Mouse (Mus musculus) embryonic facial prominence, embryonic 12.5 days (tissue): ENCODE measurements around the gene Gm49392. TPM values are rescaled to one million over a fixed set of nuclear protein-coding genes. Genes with fewer than 3 reads are reported as not detected.

ENCODE experiments used
- ATAC-seq: fragments of 200-750 bp; cut with Nextera tagmentation; 2 replicates; pipeline ENCODE4 v1.8.0; 2017; ENCODE audit not compliant: insufficient number of reproducible peaks, insufficient read depth, low FRiP score, low TSS enrichment
- H3K27ac ChIP-seq: fragments of 300-500 bp; sonication (generic); 2 replicates; pipeline ENCODE4 v1.5.1; 2016; ENCODE audit warnings: mild to moderate bottlenecking
- H3K27me3 ChIP-seq: fragments of 300-500 bp; sonication (generic); 2 replicates; pipeline ENCODE4 v1.6.1; 2016; ENCODE audit warnings: mild to moderate bottlenecking, moderate library complexity
- H3K36me3 ChIP-seq: fragments of 300-500 bp; sonication (generic); 2 replicates; pipeline ENCODE4 v1.6.1; 2016; ENCODE audit warnings: mild to moderate bottlenecking
- H3K4me1 ChIP-seq: fragments of 300-500 bp; sonication (generic); 2 replicates; pipeline ENCODE4 v1.6.1; 2016
- H3K4me2 ChIP-seq: fragments of 300-500 bp; sonication (generic); replicated peaks from 2 replicates; pipeline ENCODE4 v1.6.1; 2016; ENCODE audit warnings: mild to moderate bottlenecking, moderate library complexity
- H3K4me3 ChIP-seq: fragments of 300-500 bp; sonication (generic); 2 replicates; pipeline ENCODE4 v1.5.1; 2016; ENCODE audit warnings: mild to moderate bottlenecking
- H3K9ac ChIP-seq: fragments of 300-500 bp; sonication (generic); 2 replicates; pipeline ENCODE4 v1.6.1; 2016; ENCODE audit warnings: mild to moderate bottlenecking, moderate library complexity
- H3K9me3 ChIP-seq: fragments of 300-500 bp; sonication (generic); 2 replicates; pipeline ENCODE4 v1.6.1; 2016; ENCODE audit warnings: mild to moderate bottlenecking, moderate library complexity
- WGBS: fragments of 180-500 bp; shearing (Covaris S2); methylation state at CpG from one replicate; pipeline ENCODE4 v1.1.7; 2016; 5-methylcytosine and 5-hydroxymethylcytosine counted together
- polyA plus RNA-seq: library from polyadenylated mRNA; unstranded; fragments of >200 nt; fragmentation: Nextera tagmentation; extraction: Ambion mirVana; gene quantifications from 2 replicates; pipeline ENCODE4 v1.2.1, GENCODE M21; 2016

Gm49392 gene
- polyA plus RNA-seq, 1 experiment from 2014 or later = not detected

- no peak overlapping the region for H3K4me3 ChIP-seq
- no peaks in the 10 kb centered on the region for H3K27me3 ChIP-seq
- H3K9me3 ChIP-seq = no peaks in the 10 kb centered on the region
- no peaks in the 10 kb centered on the region for H3K4me1 ChIP-seq
- WGBS = 79% methylated on average over 6 of the region's 6 CpGs
- no peak overlapping the region for H3K9ac ChIP-seq
- H3K36me3 ChIP-seq = no peaks in the 10 kb centered on the region
- H3K4me2 ChIP-seq = no peak overlapping the region
- H3K27ac ChIP-seq = no peak overlapping the region
- ATAC-seq = no peak
Measured at GRCm38 (mm10) chr13:60842703-60843102, 54.0 kb downstream of the Gm49392 start.

- H3K36me3 ChIP-seq = no peaks in the 10 kb centered on the region
- no peaks in the 10 kb centered on the region for H3K27me3 ChIP-seq
- H3K9me3 ChIP-seq = no peaks in the 10 kb centered on the region
- no peak overlapping the region for H3K9ac ChIP-seq
- H3K27ac ChIP-seq = no peak overlapping the region
- 76% methylated on average over 2 of the region's 2 CpGs for WGBS
- no peak overlapping the region for H3K4me2 ChIP-seq
- H3K4me1 ChIP-seq = no peaks in the 10 kb centered on the region
- no peak for ATAC-seq
- H3K4me3 ChIP-seq = no peak overlapping the region
Measured at GRCm38 (mm10) chr13:60839353-60839902, 57.3 kb downstream of the Gm49392 start.

GRCm38 (mm10) chr13:60826052-60826451 lies 70.6 kb downstream of the Gm49392 start:
- Histone ChIP-seq H3K9ac (no peak overlapping the region), H3K27ac (no peak overlapping the region), H3K4me3 (no peak overlapping the region), H3K9me3 (no peaks in the 10 kb centered on the region), H3K36me3 (no peaks in the 10 kb centered on the region), H3K4me1 (no peaks in the 10 kb centered on the region), H3K27me3 (no peaks in the 10 kb centered on the region), H3K4me2 (no peak overlapping the region)
- 65% methylated on average over 3 of the region's 3 CpGs for WGBS
- ATAC-seq = no peak

GRCm38 (mm10) chr13:60820486-60821175 lies 76.1 kb downstream of the Gm49392 start:
- H3K9me3 ChIP-seq = no peaks in the 10 kb centered on the region
- H3K27ac ChIP-seq = no peak overlapping the region
- H3K4me1 ChIP-seq = no peaks in the 10 kb centered on the region
- H3K9ac ChIP-seq = no peak overlapping the region
- no peaks in the 10 kb centered on the region for H3K27me3 ChIP-seq
- H3K36me3 ChIP-seq = no peaks in the 10 kb centered on the region
- no peak overlapping the region for H3K4me3 ChIP-seq
- 75% methylated on average over 3 of the region's 3 CpGs for WGBS
- ATAC-seq = no peak
- H3K4me2 ChIP-seq = no peak overlapping the region

GRCm38 (mm10) chr13:60819469-60819868 lies 77.2 kb downstream of the Gm49392 start:
- no peaks in the 10 kb centered on the region for H3K9me3 ChIP-seq
- no peak for ATAC-seq
- H3K9ac ChIP-seq = no peak overlapping the region
- H3K4me3 ChIP-seq = no peak overlapping the region
- no peak overlapping the region for H3K27ac ChIP-seq
- H3K4me1 ChIP-seq = no peaks in the 10 kb centered on the region
- H3K27me3 ChIP-seq = no peaks in the 10 kb centered on the region
- whole genome bisulfite sequencing = 14% methylated on average over 7 of the region's 7 CpGs
- H3K4me2 ChIP-seq = no peak overlapping the region
- H3K36me3 ChIP-seq = no peaks in the 10 kb centered on the region

GRCm38 (mm10) chr13:60813722-60814121 lies 83.0 kb downstream of the Gm49392 start:
- ATAC-seq = no peak
- no peaks in the 10 kb centered on the region for H3K9me3 ChIP-seq
- 67% methylated on average over 1 of the region's 1 CpGs for WGBS
- no peaks in the 10 kb centered on the region for H3K4me1 ChIP-seq
- no peak overlapping the region for H3K9ac ChIP-seq
- H3K36me3 ChIP-seq = no peaks in the 10 kb centered on the region
- no peak overlapping the region for H3K27ac ChIP-seq
- no peak overlapping the region for H3K4me3 ChIP-seq
- no peaks in the 10 kb centered on the region for H3K27me3 ChIP-seq
- no peak overlapping the region for H3K4me2 ChIP-seq

- Histone ChIP-seq H3K36me3 (no peaks in the 10 kb centered on the region), H3K9ac (no peak overlapping the region), H3K9me3 (no peaks in the 10 kb centered on the region), H3K4me3 (no peak overlapping the region), H3K27ac (no peak overlapping the region), H3K4me1 (no peaks in the 10 kb centered on the region), H3K4me2 (no peak overlapping the region), H3K27me3 (no peaks in the 10 kb centered on the region)
- ATAC-seq = no peak
- 84% methylated on average over 6 of the region's 6 CpGs for WGBS
Measured at GRCm38 (mm10) chr13:60812768-60813167, 83.9 kb downstream of the Gm49392 start.

GRCm38 (mm10) chr13:60809690-60810089 lies 87.0 kb downstream of the Gm49392 start:
- no peak overlapping the region for H3K4me3 ChIP-seq
- no peak for ATAC-seq
- no peaks in the 10 kb centered on the region for H3K36me3 ChIP-seq
- H3K27me3 ChIP-seq = no peaks in the 10 kb centered on the region
- no peaks in the 10 kb centered on the region for H3K4me1 ChIP-seq
- no peak overlapping the region for H3K4me2 ChIP-seq
- H3K27ac ChIP-seq = no peak overlapping the region
- H3K9me3 ChIP-seq = no peaks in the 10 kb centered on the region
- no peak overlapping the region for H3K9ac ChIP-seq
- 68% methylated on average over 2 of the region's 2 CpGs for WGBS

- no peaks in the 10 kb centered on the region for H3K36me3 ChIP-seq
- H3K4me3 ChIP-seq = no peak within 1 kb of the TSS
- H3K9ac ChIP-seq = no peak within 1 kb of the TSS
- ATAC-seq = no peak
- H3K27me3 ChIP-seq = no peaks in the 10 kb centered on the region
- 72% methylated on average over 1 of the region's 1 CpGs for WGBS
- no peaks in the 10 kb centered on the region for H3K9me3 ChIP-seq
- H3K4me2 ChIP-seq = no peak within 1 kb of the TSS
- no peaks in the 10 kb centered on the region for H3K4me1 ChIP-seq
- H3K27ac ChIP-seq = no peak within 1 kb of the TSS
Measured at GRCm38 (mm10) chr13:60802749-60803148, 93.9 kb downstream of the Gm49392 start, which contains the start of gene Ctsll3. Ctsll3 (minus strand) TSS chr13:60802849.

Other genes starting within 250 kb of the Gm49392 start
- gene BC051665, start 110.5 kb downstream of the Gm49392 start, polyA plus RNA-seq = not detected in 2 replicates
- not detected in 2 replicates for gene Ctsll3, start 94.0 kb downstream of the Gm49392 start, polyA plus RNA-seq
- gene 4930486L24Rik, start 32.4 kb downstream of the Gm49392 start, polyA plus RNA-seq = not detected in 2 replicates
- 1.4 and 1.5 TPM in 2 replicates for gene Ctla2b, start 553 bp upstream of the Gm49392 start, polyA plus RNA-seq
- not detected in 2 replicates for gene Tpbpb, start 8.0 kb upstream of the Gm49392 start, polyA plus RNA-seq
- gene Gm49393, start 38.7 kb upstream of the Gm49392 start, polyA plus RNA-seq = not detected in 2 replicates
- 1.4 and 2.0 TPM in 2 replicates for gene Gm49391, start 39.7 kb upstream of the Gm49392 start, polyA plus RNA-seq
- gene Ctla2a, start 39.7 kb upstream of the Gm49392 start, polyA plus RNA-seq = 13.2 and 18.1 TPM in 2 replicates
- not detected in 2 replicates for gene Tpbpa, start 45.1 kb upstream of the Gm49392 start, polyA plus RNA-seq
- not detected in 2 replicates for gene Ctsj, start 109.1 kb upstream of the Gm49392 start, polyA plus RNA-seq
- gene Ctsq, start 143.7 kb upstream of the Gm49392 start, polyA plus RNA-seq = not detected in 2 replicates